Mouse (Mus musculus) heart, postnatal 0 days (tissue): Measurements from ENCODE around the gene Dynll1.

Experiments
- CTCF ChIP-seq: IDR thresholded peaks from 2 replicates; pipeline ENCODE4 v1.5.1; 2016; ENCODE audit warnings: antibody characterized with exemption, control low read depth, low read depth
- EP300 ChIP-seq: IDR thresholded peaks from 2 replicates; pipeline ENCODE4 v1.6.1; 2016; ENCODE audit warnings: antibody characterized with exemption, low read depth

GRCm38 (mm10) chr5:115312816-115313667, 12.2 kb upstream of the Dynll1 start:
- no peak for TF ChIP-seq CTCF
- TF ChIP-seq EP300, result no peak
